Mouse (Mus musculus) liver, postnatal 0 days (tissue): ENCODE data around the gene Lyrm7. TPM values are rescaled to one million over a fixed set of nuclear protein-coding genes. Genes with fewer than 3 reads are reported as not detected.

Experiments
- ATAC-seq: fragments of 200-750 bp; cut with Nextera tagmentation; 2 replicates; pipeline ENCODE4 v1.8.0; 2017; ENCODE audit warnings: mild to moderate bottlenecking, moderate library complexity
- DNase-seq: peaks from one replicate; pipeline ENCODE4 v3.0.0-alpha.2; 2016
- H3K27ac ChIP-seq: fragments of 300-500 bp; sonication (generic); 2 replicates; pipeline ENCODE4 v1.5.1; 2014; ENCODE audit warnings: antibody characterized with exemption, moderate library complexity, mild to moderate bottlenecking, low read depth
- H3K27me3 ChIP-seq: fragments of 300-500 bp; sonication (generic); 2 replicates; pipeline ENCODE4 v1.6.1; 2014; ENCODE audit warnings: low read length, control low read depth, mixed read lengths; ENCODE audit not compliant: insufficient read depth
- H3K36me3 ChIP-seq: fragments of 300-500 bp; sonication (generic); replicated peaks from 2 replicates; pipeline ENCODE4 v1.6.1; 2014; ENCODE audit warnings: mild to moderate bottlenecking, control low read depth, low read length, moderate library complexity, mixed read lengths; ENCODE audit not compliant: insufficient read depth
- H3K4me1 ChIP-seq: fragments of 300-500 bp; sonication (generic); 2 replicates; pipeline ENCODE4 v1.6.1; 2014; ENCODE audit warnings: antibody characterized with exemption, mild to moderate bottlenecking, control low read depth; ENCODE audit not compliant: insufficient read depth
- H3K4me2 ChIP-seq: fragments of 300-500 bp; sonication (generic); 2 replicates; pipeline ENCODE4 v1.6.1; 2014; ENCODE audit warnings: low read depth, mild to moderate bottlenecking, low read length, moderate library complexity, mixed read lengths
- H3K4me3 ChIP-seq: fragments of 300-500 bp; sonication (generic); 2 replicates; pipeline ENCODE4 v1.5.1; 2014; ENCODE audit warnings: low read depth, low read length
- H3K9ac ChIP-seq: fragments of 300-500 bp; sonication (generic); replicated peaks from 2 replicates; pipeline ENCODE4 v1.6.1; 2014; ENCODE audit warnings: mild to moderate bottlenecking, moderate library complexity
- H3K9me3 ChIP-seq: fragments of 300-500 bp; sonication (generic); 2 replicates; pipeline ENCODE4 v1.6.1; 2016; ENCODE audit warnings: mild to moderate bottlenecking, control low read depth, low read length, mixed read lengths
- CTCF ChIP-seq: sonication (generic); IDR thresholded peaks from 2 replicates; pipeline ENCODE4 v1.5.1; 2016; ENCODE audit warnings: antibody characterized with exemption, low read depth
- EP300 ChIP-seq: IDR thresholded peaks from 2 replicates; pipeline ENCODE4 v1.6.1; 2016; ENCODE audit warnings: antibody characterized with exemption, low read depth, mild to moderate bottlenecking
- WGBS: fragments of 180-500 bp; shearing (Covaris S2); extraction: QIAGEN DNeasy Blood & Tissue Kit; methylation state at CpG from one replicate; pipeline ENCODE4 v1.1.7; 2014; ENCODE audit not compliant: insufficient replicate concordance; 5-methylcytosine and 5-hydroxymethylcytosine counted together
- polyA plus RNA-seq: library from polyadenylated mRNA; unstranded; fragments of >200 nt; fragmentation: Nextera tagmentation; extraction: Ambion mirVana; gene quantifications from 2 replicates; pipeline ENCODE4 v1.2.1, GENCODE M21; 2015

Gene Lyrm7
- polyA plus RNA-seq, 1 experiment from 2014 or later = 2.9 TPM

- 0 out of 2 replicates have a peak, but pooled peaks have one; percentile 10 for TF ChIP-seq CTCF
- no peak for TF ChIP-seq EP300
- Histone ChIP-seq H3K9ac (no peak overlapping the region), H3K4me3 (no peak overlapping the region), H3K27ac (no peak overlapping the region), H3K9me3 (no peaks in the 10 kb centered on the region), H3K4me1 (peaks cover 3% of the 10 kb centered on the region; the same call in 1 of the 2 replicates), H3K4me2 (no peak overlapping the region), H3K36me3 (no peaks in the 10 kb centered on the region), H3K27me3 (no peaks in the 10 kb centered on the region)
- 83% methylated on average over 4 of the region's 4 CpGs for WGBS
- DNase-seq = no peak
- no peak for ATAC-seq
Observed at GRCm38 (mm10) chr11:54839696-54840095, 21.0 kb downstream of the Lyrm7 start.

- Histone ChIP-seq H3K9ac (no peak overlapping the region), H3K36me3 (no peaks in the 10 kb centered on the region), H3K27ac (no peak overlapping the region), H3K9me3 (no peaks in the 10 kb centered on the region), H3K4me2 (no peak overlapping the region), H3K4me1 (no peaks in the 10 kb centered on the region), H3K4me3 (no peak overlapping the region), H3K27me3 (no peaks in the 10 kb centered on the region)
- WGBS = 81% methylated on average over 9 of the region's 9 CpGs
- ATAC-seq = no peak
- no peak for DNase-seq
- TF ChIP-seq CTCF = no peak
- TF ChIP-seq EP300 = no peak
Observed at GRCm38 (mm10) chr11:54836106-54836505, 24.6 kb downstream of the Lyrm7 start.

- WGBS = 64% methylated on average over 2 of the region's 2 CpGs
- Histone ChIP-seq H3K9ac (no peak overlapping the region), H3K4me1 (no peaks in the 10 kb centered on the region), H3K36me3 (no peaks in the 10 kb centered on the region), H3K27ac (no peak overlapping the region), H3K27me3 (no peaks in the 10 kb centered on the region), H3K9me3 (no peaks in the 10 kb centered on the region), H3K4me3 (no peak overlapping the region), H3K4me2 (no peak overlapping the region)
- DNase-seq = peak; percentile 32
- TF ChIP-seq EP300 (no peak), CTCF (peak; percentile 63)
- no peak for ATAC-seq
Observed at GRCm38 (mm10) chr11:54834596-54834995, 26.1 kb downstream of the Lyrm7 start.

- DNase-seq (no peak), ATAC-seq (no peak)
- H3K4me3 ChIP-seq = no peak overlapping the region
- H3K9ac ChIP-seq = no peak overlapping the region
- no peak overlapping the region for H3K4me2 ChIP-seq
- no peaks in the 10 kb centered on the region for H3K27me3 ChIP-seq
- H3K27ac ChIP-seq = no peak overlapping the region
- 61% methylated on average over 4 of the region's 4 CpGs for WGBS
- TF ChIP-seq EP300 (no peak), CTCF (no peak)
- H3K4me1 ChIP-seq = no peaks in the 10 kb centered on the region
- no peaks in the 10 kb centered on the region for H3K36me3 ChIP-seq
- H3K9me3 ChIP-seq = no peaks in the 10 kb centered on the region
Observed at GRCm38 (mm10) chr11:54833833-54834232, 26.9 kb downstream of the Lyrm7 start.

- no peaks in the 10 kb centered on the region for H3K27me3 ChIP-seq
- H3K27ac ChIP-seq = no peak overlapping the region
- DNase-seq = no peak
- H3K4me3 ChIP-seq = no peak overlapping the region
- peaks cover 5% of the 10 kb centered on the region; the same call in 1 of the 2 replicates for H3K9me3 ChIP-seq
- ATAC-seq = no peak
- WGBS = 84% methylated on average over 8 of the region's 8 CpGs
- no peaks in the 10 kb centered on the region for H3K36me3 ChIP-seq
- TF ChIP-seq CTCF (no peak), EP300 (no peak)
- no peaks in the 10 kb centered on the region for H3K4me1 ChIP-seq
- no peak overlapping the region for H3K9ac ChIP-seq
- no peak overlapping the region for H3K4me2 ChIP-seq
Observed at GRCm38 (mm10) chr11:54826819-54827218, 33.9 kb downstream of the Lyrm7 start.

GRCm38 (mm10) chr11:54825774-54826173 lies 34.9 kb downstream of the Lyrm7 start:
- WGBS = 74% methylated on average over 4 of the region's 4 CpGs
- no peak for ATAC-seq
- no peak for TF ChIP-seq EP300
- peak; percentile 19; the same call in 1 of the 2 replicates for TF ChIP-seq CTCF

GRCm38 (mm10) chr11:54823467-54823866 lies 37.2 kb downstream of the Lyrm7 start:
- H3K4me2 ChIP-seq = no peak overlapping the region
- WGBS = 86% methylated on average over 4 of the region's 4 CpGs
- no peak overlapping the region for H3K4me3 ChIP-seq
- H3K36me3 ChIP-seq = no peaks in the 10 kb centered on the region
- no peak overlapping the region for H3K9ac ChIP-seq
- no peak for ATAC-seq
- TF ChIP-seq EP300 (no peak), CTCF (no peak)
- DNase-seq = no peak
- no peaks in the 10 kb centered on the region for H3K27me3 ChIP-seq
- H3K9me3 ChIP-seq = peaks cover 5% of the 10 kb centered on the region; the same call in 1 of the 2 replicates
- H3K27ac ChIP-seq = no peak overlapping the region
- H3K4me1 ChIP-seq = no peaks in the 10 kb centered on the region

More at GRCm38 (mm10) chr11:54825774-54826173, 34.9 kb downstream of the Lyrm7 start:
- Histone ChIP-seq H3K27ac (no peak overlapping the region), H3K9ac (no peak overlapping the region), H3K4me2 (no peak overlapping the region), H3K36me3 (no peaks in the 10 kb centered on the region), H3K4me1 (no peaks in the 10 kb centered on the region), H3K4me3 (no peak overlapping the region), H3K9me3 (peaks cover 5% of the 10 kb centered on the region; the same call in 1 of the 2 replicates), H3K27me3 (no peaks in the 10 kb centered on the region)
- no peak for DNase-seq
